Mouse (Mus musculus): Measurements from ENCODE around the gene Olfr1036.
"Not testable (repeated sequence)": the region's sequence is repeated elsewhere in the genome, so short reads cannot be mapped to it uniquely, and the experiment has no call there.

GRCm38 (mm10) chr2:86080478-86080877, 6.7 kb downstream of the Olfr1036 start:
- not testable (repeated sequence) for TF ChIP-seq CTCF (IDR thresholded peaks at IDR 0.05); EP300 (IDR thresholded peaks at IDR 0.05; ENCODE audit: insufficient read depth, low read depth, low read length)
